8 mouse cellular contexts compared by ENCODE assay signal in the genomic region with DNA sequence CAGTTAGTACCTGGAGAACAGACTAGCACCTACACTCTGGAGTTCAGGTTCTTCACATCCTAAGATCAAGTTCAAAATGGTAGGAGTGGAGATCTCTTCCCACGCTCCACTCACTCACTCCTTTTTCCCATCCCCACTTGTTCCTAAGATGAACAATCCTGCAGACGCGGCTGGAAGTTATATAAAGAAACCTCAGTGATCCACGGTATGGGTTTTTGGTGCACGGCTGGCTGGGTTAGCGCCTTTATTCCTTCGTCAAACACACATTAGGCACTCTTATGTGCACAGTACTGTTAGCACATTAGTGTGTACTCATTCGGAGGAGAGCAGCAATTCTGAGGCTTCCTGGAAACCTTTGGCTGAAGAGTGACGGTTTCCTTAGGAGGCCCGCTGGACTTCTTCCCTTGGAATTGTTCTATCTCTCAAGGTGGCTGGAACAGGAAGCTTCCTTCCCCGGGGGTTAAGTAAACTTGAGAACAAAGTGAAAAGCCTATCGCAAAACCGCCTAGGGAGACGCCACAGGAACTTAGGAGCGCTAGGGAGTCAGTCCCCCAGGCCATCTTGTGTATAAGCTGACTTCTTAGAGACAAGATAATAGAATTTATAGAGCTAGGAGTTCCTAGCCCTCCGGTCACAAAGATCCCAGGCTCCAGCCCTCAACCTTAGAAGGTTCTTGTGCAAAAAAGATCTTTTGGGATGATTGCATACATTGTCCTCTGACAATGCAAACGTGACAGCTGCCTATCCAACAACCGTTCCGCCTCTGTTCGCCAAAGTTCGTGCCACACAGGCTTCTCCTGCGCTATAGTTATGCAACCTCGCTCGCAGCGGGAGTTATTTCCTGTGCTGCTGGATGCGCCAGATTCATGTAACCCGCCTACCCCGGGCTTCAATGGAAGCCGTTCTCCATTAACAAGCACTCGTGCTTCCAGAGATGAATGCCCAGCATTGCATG. TPM values are rescaled to one million over a fixed set of nuclear protein-coding genes. Genes with fewer than 3 reads are reported as not detected.
A peak's percentile ranks its signal among the peaks of the same experiment; 100 is the strongest.
DNase-seq lines count a peak whose midpoint lies in the region; ATAC-seq and TF ChIP-seq lines count a peak whose summit lies in the region.

No protein-coding gene starts in this region.

- no peak for TF ChIP-seq CTCF in G1E (IDR thresholded peaks at IDR 0.05; ENCODE audit: low read depth, low read length)
- TF ChIP-seq CTCF in liver, postnatal 0 days (IDR thresholded peaks at IDR 0.05; ENCODE audit: low read depth) = no peak
- no peak for TF ChIP-seq CTCF in thymus, adult 2 months (IDR thresholded peaks at IDR 0.05; ENCODE audit: borderline replicate concordance, control insufficient read depth, extremely low read depth, insufficient read depth, low read length, poor library complexity)

- DNase-seq in G1E (ENCODE audit: low spot score) = peak; percentile 31
- peak; percentile 88 for DNase-seq in cerebellum, adult 11-12 months
- peak; percentile 74 to 75 for DNase-seq in heart, postnatal 14 days
- peak; percentile 67 to 92 for DNase-seq in layer of hippocampus, adult 18-20 months (ENCODE audit: low spot score in 2 of 2)
- DNase-seq in liver, postnatal 0 days = peak; percentile 65
- peak; percentile 50 for DNase-seq in thymus, adult 2 months

- peak overlapping the region; percentile 90 for H3K9ac ChIP-seq in forebrain, embryonic 16.5 days (replicated peaks; ENCODE audit: low read depth, low read length)
- peak overlapping the region; percentile 87 for H3K9ac ChIP-seq in liver, postnatal 0 days (replicated peaks)
- H3K9ac ChIP-seq in neural tube, embryonic 15.5 days (replicated peaks) = peak overlapping the region; percentile 93

- H3K36me3 ChIP-seq in G1E (replicated peaks) = no peaks in the 10 kb centered on the region
- H3K36me3 ChIP-seq in forebrain, embryonic 16.5 days (ENCODE audit: control insufficient read depth, insufficient read depth) = no peaks in the 10 kb centered on the region
- H3K36me3 ChIP-seq in liver, postnatal 0 days (replicated peaks; ENCODE audit: insufficient read depth, low read length) = no peaks in the 10 kb centered on the region
- H3K36me3 ChIP-seq in neural tube, embryonic 15.5 days = no peaks in the 10 kb centered on the region
- H3K36me3 ChIP-seq in thymus, adult 2 months (ENCODE audit: control insufficient read depth, insufficient read depth, low read length) = no peaks in the 10 kb centered on the region

- H3K4me3 ChIP-seq in G1E (ENCODE audit: low read depth, low read length) = peak overlapping the region; percentile 95
- H3K4me3 ChIP-seq in forebrain, embryonic 16.5 days (replicated peaks; ENCODE audit: low read length) = peak overlapping the region; percentile 84
- H3K4me3 ChIP-seq in liver, postnatal 0 days (ENCODE audit: low read depth, low read length) = peak overlapping the region; percentile 85
- peak overlapping the region; percentile 95 for H3K4me3 ChIP-seq in neural tube, embryonic 15.5 days (replicated peaks)
- H3K4me3 ChIP-seq in thymus, adult 2 months (ENCODE audit: control insufficient read depth, insufficient read depth, low read length) = peak overlapping the region; percentile 59

- intact Hi-C loops in heart, postnatal 14 days (cut with DNase I) = loop anchor here (2.0 kb wide), 4 partner anchors 61 to 219 kb away; no protein-coding TSS in a partner anchor

- H3K4me1 ChIP-seq in G1E (ENCODE audit: insufficient read depth, low read depth, low read length) = peaks cover 21% of the 10 kb centered on the region
- H3K4me1 ChIP-seq in forebrain, embryonic 16.5 days (replicated peaks; ENCODE audit: control insufficient read depth, insufficient read depth, low read length) = peaks cover 12% of the 10 kb centered on the region
- peaks cover 10% of the 10 kb centered on the region for H3K4me1 ChIP-seq in liver, postnatal 0 days (ENCODE audit: insufficient read depth)
- peaks cover 16% of the 10 kb centered on the region for H3K4me1 ChIP-seq in neural tube, embryonic 15.5 days
- H3K4me1 ChIP-seq in thymus, adult 2 months (replicated peaks; ENCODE audit: control insufficient read depth, insufficient read depth, low read length) = peaks cover 15% of the 10 kb centered on the region

- WGBS in forebrain, embryonic 16.5 days = 4% methylated on average over 30 of the region's 30 CpGs
- WGBS in liver, postnatal 0 days (ENCODE audit: insufficient replicate concordance) = 12% methylated on average over 30 of the region's 30 CpGs
- 3% methylated on average over 30 of the region's 30 CpGs for WGBS in neural tube, embryonic 15.5 days
- 31% methylated on average over 30 of the region's 30 CpGs for WGBS in thymus, adult 2 months

- H3K27ac ChIP-seq in forebrain, embryonic 16.5 days (ENCODE audit: low read length) = peak overlapping the region; percentile 98
- peak overlapping the region; percentile 96 for H3K27ac ChIP-seq in liver, postnatal 0 days (ENCODE audit: low read depth)
- peak overlapping the region; percentile 99 for H3K27ac ChIP-seq in neural tube, embryonic 15.5 days (replicated peaks)
- H3K27ac ChIP-seq in thymus, adult 2 months (ENCODE audit: control insufficient read depth, insufficient read depth, low read length) = peak overlapping the region; percentile 3; the same call in 1 of the 2 replicates

- no peaks in the 10 kb centered on the region for H3K9me3 ChIP-seq in G1E (replicated peaks)
- no peaks in the 10 kb centered on the region for H3K9me3 ChIP-seq in forebrain, embryonic 16.5 days (ENCODE audit: control insufficient read depth, low read length)
- no peaks in the 10 kb centered on the region for H3K9me3 ChIP-seq in liver, postnatal 0 days (ENCODE audit: low read length)
- no peaks in the 10 kb centered on the region for H3K9me3 ChIP-seq in neural tube, embryonic 15.5 days (replicated peaks)

- no peak for TF ChIP-seq POLR2A in thymus, adult 2 months (IDR thresholded peaks at IDR 0.05; ENCODE audit: control insufficient read depth, extremely low read depth, insufficient read depth, low read length, poor library complexity)

- H3K27me3 ChIP-seq in G1E (ENCODE audit: insufficient read depth, low read length) = no peaks in the 10 kb centered on the region
- H3K27me3 ChIP-seq in forebrain, embryonic 16.5 days (replicated peaks; ENCODE audit: control insufficient read depth, insufficient read depth, low read length) = no peaks in the 10 kb centered on the region
- no peaks in the 10 kb centered on the region for H3K27me3 ChIP-seq in liver, postnatal 0 days (ENCODE audit: insufficient read depth, low read length)
- no peaks in the 10 kb centered on the region for H3K27me3 ChIP-seq in neural tube, embryonic 15.5 days (replicated peaks)
- 0 out of 2 replicates have a peak, but pooled peaks cover 5% of the 10 kb centered on the region for H3K27me3 ChIP-seq in thymus, adult 2 months (ENCODE audit: control insufficient read depth, insufficient read depth, low read length)

- ATAC-seq in G1E (ENCODE audit: extremely low read depth, insufficient number of reproducible peaks, low FRiP score, poor library complexity, severe bottlenecking) = no peak
- peak; percentile 51 for ATAC-seq in forebrain, embryonic 16.5 days
- ATAC-seq in liver, postnatal 0 days = peak; percentile 44
- ATAC-seq in neural tube, embryonic 15.5 days (ENCODE audit: low FRiP score) = peak; percentile 46

- TF ChIP-seq EP300 in liver, postnatal 0 days (IDR thresholded peaks at IDR 0.05; ENCODE audit: low read depth) = no peak

- peak overlapping the region; percentile 86 for H3K4me2 ChIP-seq in forebrain, embryonic 16.5 days (ENCODE audit: low read length)
- peak overlapping the region; percentile 95 for H3K4me2 ChIP-seq in liver, postnatal 0 days (ENCODE audit: low read depth, low read length)
- H3K4me2 ChIP-seq in neural tube, embryonic 15.5 days = peak overlapping the region; percentile 69

RNA-seq across cellular contexts. Expression of gene Spred1, which starts 1.6 kb away (rescaled TPM):
- total RNA-seq in G1E (2014; fragmentation: Nextera tagmentation) = 42.1 and 52.2 TPM in 2 replicates
- total RNA-seq in G1E (2017) = 76.0 and 78.1 TPM in 2 replicates
- 3.9 and 5.4 TPM in 2 replicates for polyA plus RNA-seq in G1E (2012)
- polyA plus RNA-seq in forebrain, embryonic 16.5 days (2015; fragmentation: Nextera tagmentation; extraction: Ambion mirVana) = 8.2 and 11.4 TPM in 2 replicates
- 10 to 100 TPM; 18.8 to 20.5 TPM for total RNA-seq in heart, postnatal 14 days (2021)
- 100 to 1,000 TPM; 111 to 112 TPM for total RNA-seq in layer of hippocampus, adult 18-20 months (2021)
- polyA plus RNA-seq in liver, postnatal 0 days (2015; fragmentation: Nextera tagmentation; extraction: Ambion mirVana) = 2.7 and 2.8 TPM in 2 replicates
- 11.2 and 13.3 TPM in 2 replicates for polyA plus RNA-seq in neural tube, embryonic 15.5 days (2015; fragmentation: Nextera tagmentation; extraction: Ambion mirVana)
- polyA plus RNA-seq in thymus, adult 2 months (2012; rRNA removed) = 4.0 and 4.9 TPM in 2 replicates

Comparison
In these comparisons a context has a peak if more than half of its experiments do, and no peak if none do; other contexts are left out.
1. DNase-seq: peak in every context shown above with its lines; median percentile 88 in cerebellum, adult 11-12 months; 80 in layer of hippocampus, adult 18-20 months; 74 in heart, postnatal 14 days; 65 in liver, postnatal 0 days; 50 in thymus, adult 2 months; 31 in G1E.
2. H3K27ac ChIP-seq: peak in every context shown above with its lines; median percentile 99 in neural tube, embryonic 15.5 days; 98 in forebrain, embryonic 16.5 days; 96 in liver, postnatal 0 days; 3 in thymus, adult 2 months.